Mouse (Mus musculus) hindbrain, embryonic 10.5 days (tissue): ENCODE data around the gene Rnf150. TPM values are rescaled to one million over a fixed set of nuclear protein-coding genes. Genes with fewer than 3 reads are reported as not detected.
"Not testable (repeated sequence)": the region's sequence is repeated elsewhere in the genome, so short reads cannot be mapped to it uniquely, and the experiment has no call there.

Source experiments
- DNase-seq: peaks from one replicate; pipeline ENCODE4 v3.0.0-alpha.2; 2017; ENCODE audit warnings: low spot score
- H3K27ac ChIP-seq: fragments of 300-500 bp; sonication (generic); 2 replicates; pipeline ENCODE4 v1.5.1; 2016; ENCODE audit warnings: mild to moderate bottlenecking, moderate library complexity
- H3K27me3 ChIP-seq: fragments of 300-500 bp; sonication (generic); 2 replicates; pipeline ENCODE4 v1.6.1; 2016; ENCODE audit warnings: mild to moderate bottlenecking; ENCODE audit not compliant: poor library complexity, insufficient read depth, severe bottlenecking
- H3K36me3 ChIP-seq: fragments of 300-500 bp; sonication (generic); 2 replicates; pipeline ENCODE4 v1.6.1; 2016; ENCODE audit warnings: mild to moderate bottlenecking, moderate library complexity
- H3K4me1 ChIP-seq: fragments of 300-500 bp; sonication (generic); replicated peaks from 2 replicates; pipeline ENCODE4 v1.6.1; 2016; ENCODE audit warnings: mild to moderate bottlenecking
- H3K4me3 ChIP-seq: fragments of 300-500 bp; sonication (generic); 2 replicates; pipeline ENCODE4 v1.5.1; 2016; ENCODE audit warnings: mild to moderate bottlenecking, moderate library complexity
- H3K9me3 ChIP-seq: fragments of 300-500 bp; sonication (generic); 2 replicates; pipeline ENCODE4 v1.6.1; 2016; ENCODE audit warnings: mild to moderate bottlenecking, moderate library complexity
- WGBS: fragments of 180-500 bp; shearing (Covaris S2); methylation state at CpG from one replicate; pipeline ENCODE4 v1.1.7; 2016; 5-methylcytosine and 5-hydroxymethylcytosine counted together
- polyA plus RNA-seq: library from polyadenylated mRNA; unstranded; fragments of >200 nt; fragmentation: Nextera tagmentation; extraction: Ambion mirVana; gene quantifications from 2 replicates; pipeline ENCODE4 v1.2.1, GENCODE M21; 2016

The Rnf150 gene
- polyA plus RNA-seq, 1 experiment from 2014 or later, result 1.2 TPM

GRCm38 (mm10) chr8:83078701-83079533 is 215.8 kb downstream of the Rnf150 start:
- Histone ChIP-seq H3K27ac (no peak overlapping the region), H3K4me3 (no peak overlapping the region), H3K27me3 (no peaks in the 10 kb centered on the region), H3K36me3 (no peaks in the 10 kb centered on the region), H3K4me1 (peaks cover 5% of the 10 kb centered on the region; the same call in 1 of the 2 replicates), H3K9me3 (no peaks in the 10 kb centered on the region)
- no peak for DNase-seq
- 79% methylated on average over 12 of the region's 12 CpGs for WGBS

- 92% methylated on average over 5 of the region's 5 CpGs for WGBS
- no peaks in the 10 kb centered on the region for H3K9me3 ChIP-seq
- H3K4me1 ChIP-seq, result peaks cover 5% of the 10 kb centered on the region; the same call in 1 of the 2 replicates
- H3K27me3 ChIP-seq, result no peaks in the 10 kb centered on the region
- DNase-seq, result no peak
- no peaks in the 10 kb centered on the region for H3K36me3 ChIP-seq
- no peak overlapping the region for H3K4me3 ChIP-seq
- H3K27ac ChIP-seq, result no peak overlapping the region
Observed at GRCm38 (mm10) chr8:83079534-83079844, 216.3 kb downstream of the Rnf150 start.

- Histone ChIP-seq H3K4me3 (no peak overlapping the region), H3K36me3 (no peaks in the 10 kb centered on the region), H3K27ac (no peak overlapping the region), H3K4me1 (peaks cover 5% of the 10 kb centered on the region; the same call in 1 of the 2 replicates), H3K9me3 (no peaks in the 10 kb centered on the region), H3K27me3 (no peaks in the 10 kb centered on the region)
- DNase-seq, result no peak
- 61% methylated on average over 4 of the region's 4 CpGs for WGBS
Observed at GRCm38 (mm10) chr8:83081266-83081665, 218.1 kb downstream of the Rnf150 start.

- H3K4me1 ChIP-seq, H3K4me3 ChIP-seq, H3K27me3 ChIP-seq, H3K27ac ChIP-seq, H3K9me3 ChIP-seq, H3K36me3 ChIP-seq, DNase-seq: not testable (repeated sequence)
- 84% methylated on average over 8 of the region's 8 CpGs for WGBS
Observed at GRCm38 (mm10) chr8:83081806-83082205, 218.7 kb downstream of the Rnf150 start.

GRCm38 (mm10) chr8:83082251-83082650 is 219.1 kb downstream of the Rnf150 start:
- Histone ChIP-seq H3K4me3 (no peak overlapping the region), H3K4me1 (peaks cover 5% of the 10 kb centered on the region; the same call in 1 of the 2 replicates), H3K9me3 (no peaks in the 10 kb centered on the region), H3K27me3 (no peaks in the 10 kb centered on the region), H3K27ac (no peak overlapping the region), H3K36me3 (no peaks in the 10 kb centered on the region)
- WGBS, result 85% methylated on average over 7 of the region's 7 CpGs
- DNase-seq, result no peak

- WGBS, result 73% methylated on average over 6 of the region's 6 CpGs
- peaks cover 3% of the 10 kb centered on the region; the same call in 1 of the 2 replicates for H3K4me1 ChIP-seq
- DNase-seq, result no peak
- H3K4me3 ChIP-seq, result no peak overlapping the region
- H3K27me3 ChIP-seq, result no peaks in the 10 kb centered on the region
- no peak overlapping the region for H3K27ac ChIP-seq
- no peaks in the 10 kb centered on the region for H3K9me3 ChIP-seq
- H3K36me3 ChIP-seq, result no peaks in the 10 kb centered on the region
Observed at GRCm38 (mm10) chr8:83083452-83083851, 220.3 kb downstream of the Rnf150 start.

GRCm38 (mm10) chr8:83085581-83085980 is 222.4 kb downstream of the Rnf150 start:
- H3K4me1 ChIP-seq, result no peaks in the 10 kb centered on the region
- H3K27ac ChIP-seq, result no peak overlapping the region
- H3K27me3 ChIP-seq, result no peaks in the 10 kb centered on the region
- no peak for DNase-seq
- no peaks in the 10 kb centered on the region for H3K36me3 ChIP-seq
- WGBS, result 82% methylated on average over 3 of the region's 3 CpGs
- H3K4me3 ChIP-seq, result no peak overlapping the region
- no peaks in the 10 kb centered on the region for H3K9me3 ChIP-seq

- Histone ChIP-seq H3K4me3 (no peak overlapping the region), H3K36me3 (no peaks in the 10 kb centered on the region), H3K4me1 (no peaks in the 10 kb centered on the region), H3K27me3 (no peaks in the 10 kb centered on the region), H3K9me3 (no peaks in the 10 kb centered on the region), H3K27ac (no peak overlapping the region)
- 84% methylated on average over 8 of the region's 8 CpGs for WGBS
- no peak for DNase-seq
Observed at GRCm38 (mm10) chr8:83086625-83087024, 223.5 kb downstream of the Rnf150 start.

- Histone ChIP-seq H3K4me3 (no peak overlapping the region), H3K27me3 (no peaks in the 10 kb centered on the region), H3K36me3 (no peaks in the 10 kb centered on the region), H3K9me3 (no peaks in the 10 kb centered on the region), H3K4me1 (no peaks in the 10 kb centered on the region), H3K27ac (no peak overlapping the region)
- no peak for DNase-seq
Observed at GRCm38 (mm10) chr8:83087604-83088003, 224.4 kb downstream of the Rnf150 start.

GRCm38 (mm10) chr8:83088156-83088555 is 225.0 kb downstream of the Rnf150 start:
- no peaks in the 10 kb centered on the region for H3K27me3 ChIP-seq
- H3K36me3 ChIP-seq, result no peaks in the 10 kb centered on the region
- 76% methylated on average over 6 of the region's 6 CpGs for WGBS
- no peaks in the 10 kb centered on the region for H3K9me3 ChIP-seq
- H3K4me1 ChIP-seq, result no peaks in the 10 kb centered on the region
- no peak for DNase-seq
- no peak overlapping the region for H3K4me3 ChIP-seq
- H3K27ac ChIP-seq, result no peak overlapping the region

- Histone ChIP-seq H3K27me3 (no peaks in the 10 kb centered on the region), H3K4me1 (no peaks in the 10 kb centered on the region), H3K36me3 (no peaks in the 10 kb centered on the region), H3K27ac (no peak overlapping the region), H3K4me3 (no peak overlapping the region), H3K9me3 (no peaks in the 10 kb centered on the region)
- peak; percentile 76 for DNase-seq
- 34% methylated on average over 10 of the region's 10 CpGs for WGBS
Observed at GRCm38 (mm10) chr8:83089336-83089986, 226.3 kb downstream of the Rnf150 start.

GRCm38 (mm10) chr8:83090446-83090845 is 227.3 kb downstream of the Rnf150 start:
- Histone ChIP-seq H3K4me1 (no peaks in the 10 kb centered on the region), H3K36me3 (no peaks in the 10 kb centered on the region), H3K27me3 (no peaks in the 10 kb centered on the region), H3K27ac (no peak overlapping the region), H3K9me3 (no peaks in the 10 kb centered on the region), H3K4me3 (no peak overlapping the region)
- 82% methylated on average over 4 of the region's 4 CpGs for WGBS
- DNase-seq, result no peak

- 37% methylated on average over 1 of the region's 1 CpGs for whole genome bisulfite sequencing
- no peaks in the 10 kb centered on the region for H3K4me1 ChIP-seq
- no peak overlapping the region for H3K27ac ChIP-seq
- no peaks in the 10 kb centered on the region for H3K36me3 ChIP-seq
- H3K9me3 ChIP-seq, result no peaks in the 10 kb centered on the region
- no peaks in the 10 kb centered on the region for H3K27me3 ChIP-seq
- DNase-seq, result no peak
- H3K4me3 ChIP-seq, result no peak overlapping the region
Observed at GRCm38 (mm10) chr8:83100041-83100440, 236.9 kb downstream of the Rnf150 start.
